Mouse (Mus musculus): ENCODE measurements around the gene Lhx1.

Gene Lhx1

DNA sequence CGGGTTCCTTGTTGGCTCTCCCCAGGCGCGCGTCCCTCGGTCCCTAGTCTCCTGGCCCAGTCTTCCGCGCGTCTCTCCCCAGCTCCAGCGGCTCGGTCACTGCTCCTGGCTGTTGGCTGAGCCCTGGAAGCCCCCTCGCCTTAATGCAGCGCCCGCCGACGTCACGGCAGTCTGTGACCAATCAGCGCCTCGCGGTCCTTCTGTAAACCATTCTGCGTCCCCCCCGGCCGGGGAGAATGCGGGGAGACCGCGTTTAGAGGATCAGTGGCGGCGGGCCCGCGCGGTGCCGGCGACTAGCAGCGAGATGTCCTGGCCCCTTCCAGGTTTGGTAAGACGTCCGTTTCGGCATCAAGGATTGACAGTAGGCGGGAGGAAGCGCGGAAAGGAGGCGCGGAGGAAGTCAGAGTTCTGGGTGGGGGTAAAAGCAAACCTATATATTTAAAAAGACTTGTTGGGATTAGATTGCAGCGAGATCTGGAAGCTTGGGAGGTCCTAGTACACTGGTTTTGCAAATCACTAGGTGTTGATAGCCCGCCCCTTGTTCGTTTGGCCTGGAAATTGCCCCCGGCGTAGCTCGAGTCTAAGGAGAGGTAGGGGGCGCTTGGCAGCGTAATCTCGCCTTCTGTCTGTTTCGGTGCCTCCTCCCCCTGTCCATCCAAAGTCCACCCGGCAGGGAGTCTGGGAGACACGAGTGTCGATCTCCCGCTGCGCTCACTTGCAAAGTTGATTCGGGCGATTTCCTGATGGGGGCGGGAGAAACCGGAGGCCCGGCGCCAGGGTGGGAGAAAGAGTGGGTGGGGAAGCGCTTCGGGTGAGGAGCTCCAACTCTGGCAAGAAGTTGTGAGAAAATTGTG, at the start of gene Lhx1:
TSS of gene Lhx1 (minus strand) at position 115 of the 854 bp plus-strand sequence.
- DNase-seq, result peak; percentile 90

DNA sequence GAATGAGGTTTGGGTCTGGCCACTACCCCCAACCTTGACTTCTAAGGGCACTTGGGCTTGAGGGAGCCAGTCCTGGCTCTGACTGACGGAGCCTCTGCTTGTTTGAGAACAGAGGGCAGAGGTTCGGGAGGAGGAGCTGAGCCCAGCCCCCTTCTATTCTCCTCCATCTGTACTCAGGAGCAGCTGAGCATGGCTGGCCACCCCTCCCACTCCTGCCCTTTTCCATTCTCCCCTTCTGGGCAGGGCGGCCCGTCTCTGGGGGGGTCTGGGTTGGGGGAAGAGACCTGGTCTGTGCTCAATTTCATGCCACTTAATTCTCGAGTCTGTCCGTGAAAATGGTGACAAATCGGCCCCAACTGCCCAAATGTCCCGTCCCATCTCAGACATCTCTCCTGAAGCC, 49.5 kb upstream of the Lhx1 start:
- peak; percentile 48 for DNase-seq

DNA sequence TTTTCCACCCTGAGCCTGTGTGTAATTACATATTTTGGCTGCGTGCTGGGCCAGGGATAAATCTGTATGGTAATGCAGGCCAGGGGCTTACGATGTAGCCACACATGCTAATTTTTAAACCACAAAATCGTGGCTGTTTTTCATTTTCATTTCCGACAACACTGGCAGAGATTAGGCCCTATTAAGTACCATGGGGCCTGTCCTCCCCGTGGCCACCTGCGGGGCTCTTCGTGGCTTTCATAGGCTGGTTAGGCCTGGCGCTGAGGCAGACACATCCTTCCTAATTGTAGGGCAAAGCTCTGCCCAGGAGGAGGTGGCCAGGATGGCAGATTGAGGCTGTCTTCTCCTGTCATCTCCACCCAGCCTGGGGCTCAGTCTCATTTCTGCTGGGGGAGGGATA, 48.3 kb upstream of the Lhx1 start:
- no peak for DNase-seq

DNA sequence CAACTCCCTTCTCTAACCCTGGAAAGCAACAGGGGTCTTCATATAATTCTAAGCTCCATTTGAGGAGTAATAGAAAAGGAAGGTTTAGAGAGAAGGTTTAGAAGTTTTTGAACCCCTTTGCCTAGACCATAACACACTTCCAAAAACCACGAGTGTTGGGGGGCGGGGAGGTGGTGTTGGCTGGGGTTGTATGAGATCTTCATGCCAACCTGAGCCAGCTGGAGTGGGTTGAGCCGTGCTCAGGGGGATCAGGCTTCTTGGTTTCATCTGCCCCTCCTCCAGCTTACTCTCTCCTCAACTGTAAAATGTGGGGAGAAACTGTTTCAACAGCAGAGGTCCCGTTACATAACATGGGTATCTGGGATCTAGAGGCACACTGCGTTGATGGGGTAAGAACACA, 45.5 kb upstream of the Lhx1 start:
- no peak for DNase-seq

DNA sequence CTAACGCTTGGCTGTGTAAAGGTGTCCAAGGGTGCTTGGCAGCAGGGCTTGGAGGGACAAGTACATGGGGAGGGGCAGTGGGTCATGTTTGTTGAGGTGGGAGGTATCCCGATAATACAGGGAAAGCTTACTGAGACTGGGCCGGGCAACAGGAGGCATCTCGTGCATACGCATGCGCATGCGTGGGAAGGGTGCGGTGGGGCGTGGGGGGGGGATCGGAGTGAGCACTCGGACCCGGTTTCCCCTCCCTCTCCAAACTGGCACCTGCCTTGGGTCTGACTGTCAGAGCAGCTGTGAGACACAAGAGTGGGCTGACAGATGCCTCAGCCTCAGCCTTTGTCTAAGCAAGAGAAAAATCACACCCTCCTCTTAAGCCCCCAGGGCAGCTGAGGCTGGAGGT, 45.1 kb upstream of the Lhx1 start:
- no peak for DNase-seq

DNA sequence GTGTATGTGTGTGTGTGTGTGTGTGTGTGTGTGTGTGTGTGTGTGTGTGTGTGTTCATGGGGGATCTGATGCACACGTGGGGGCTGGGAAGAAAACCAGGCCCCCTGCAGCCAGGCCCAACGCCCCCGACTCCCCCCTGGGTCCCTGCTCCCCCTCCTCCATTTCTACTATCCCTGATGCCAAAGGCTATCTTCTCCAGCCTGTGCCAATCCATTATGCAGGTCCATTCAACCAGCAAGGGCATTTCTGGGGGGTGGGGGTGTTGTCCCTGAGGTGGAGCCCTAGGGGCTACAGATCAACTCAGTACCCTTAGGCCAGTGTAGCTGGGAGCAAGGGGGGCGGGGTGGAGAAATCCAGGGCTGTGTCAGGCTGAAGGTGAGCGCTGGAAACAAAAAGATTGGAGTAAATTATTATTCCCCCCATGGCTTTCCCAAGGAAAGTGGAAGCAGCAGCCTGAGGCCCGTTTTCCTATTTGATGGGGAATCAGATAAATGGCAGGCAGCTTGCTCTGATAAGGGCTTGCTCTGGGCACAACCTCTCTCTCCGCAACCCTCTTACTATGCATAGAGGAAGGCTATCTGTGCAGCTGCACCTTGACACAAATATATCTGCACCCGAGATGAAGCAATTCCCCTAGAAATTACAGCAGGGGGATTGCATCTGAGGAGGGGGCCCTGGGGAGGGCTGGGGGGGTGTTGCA, 43.9 kb upstream of the Lhx1 start:
- DNase-seq, result no peak

DNA sequence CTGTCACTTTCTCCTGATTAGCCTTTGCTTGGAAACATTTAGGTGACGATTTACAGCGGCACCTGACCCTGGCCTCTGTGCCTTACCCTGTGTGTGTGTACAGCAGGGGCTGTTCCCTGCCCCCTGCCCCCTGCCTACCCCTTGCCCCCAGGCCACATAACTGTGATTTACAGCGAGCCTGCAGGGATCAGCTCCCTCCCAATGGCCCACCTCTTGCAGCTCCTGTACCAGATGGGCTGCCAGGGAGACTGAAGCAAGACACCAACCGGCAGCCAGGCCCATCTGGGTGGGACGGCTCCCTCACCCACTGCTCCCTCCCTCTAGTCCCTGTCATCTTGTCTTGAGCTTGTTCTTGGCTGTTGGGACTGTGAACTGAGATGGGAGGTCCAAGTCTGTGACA, 43.1 kb upstream of the Lhx1 start:
- peak; percentile 52 for DNase-seq

DNA sequence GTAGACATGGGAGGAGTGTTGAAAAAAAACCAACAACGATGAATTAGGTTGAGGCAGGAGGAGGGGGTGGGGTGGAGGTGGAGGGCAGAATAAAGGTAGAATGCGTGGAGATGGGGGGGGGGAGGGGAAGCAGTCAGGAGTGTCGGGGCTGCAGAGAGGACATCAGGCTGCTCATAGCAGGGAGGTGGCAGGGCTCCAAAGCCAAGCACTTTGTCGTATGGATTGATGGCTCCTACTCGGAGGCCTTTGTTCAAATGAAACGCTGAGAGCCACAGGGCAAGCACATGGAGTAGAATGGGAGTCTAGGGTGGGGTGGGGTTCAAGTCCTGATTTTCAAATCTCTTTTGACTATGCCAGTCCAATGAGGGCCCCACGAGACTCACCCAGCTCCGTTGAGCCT, 41.4 kb upstream of the Lhx1 start:
- no peak for DNase-seq

DNA sequence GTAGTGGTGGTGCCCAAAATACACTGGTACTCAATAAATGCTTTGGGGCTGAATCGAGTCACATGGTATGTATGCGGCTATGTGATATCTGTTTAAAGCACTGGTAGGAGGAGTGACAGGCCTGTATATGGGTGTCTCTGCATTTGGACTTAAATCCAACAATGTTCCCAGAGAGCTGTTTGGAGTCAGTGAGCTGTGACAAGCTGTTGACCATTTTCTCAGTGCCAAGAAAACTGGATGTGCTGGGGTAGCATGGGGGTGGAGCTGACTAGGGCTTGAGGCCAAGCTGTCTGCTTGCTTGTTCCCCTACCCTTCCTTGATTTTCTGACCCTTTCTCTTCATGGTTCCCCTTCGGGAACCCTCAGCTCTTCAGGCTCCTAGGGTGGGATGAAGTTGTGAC, 39.9 kb upstream of the Lhx1 start:
- no peak for DNase-seq

DNA sequence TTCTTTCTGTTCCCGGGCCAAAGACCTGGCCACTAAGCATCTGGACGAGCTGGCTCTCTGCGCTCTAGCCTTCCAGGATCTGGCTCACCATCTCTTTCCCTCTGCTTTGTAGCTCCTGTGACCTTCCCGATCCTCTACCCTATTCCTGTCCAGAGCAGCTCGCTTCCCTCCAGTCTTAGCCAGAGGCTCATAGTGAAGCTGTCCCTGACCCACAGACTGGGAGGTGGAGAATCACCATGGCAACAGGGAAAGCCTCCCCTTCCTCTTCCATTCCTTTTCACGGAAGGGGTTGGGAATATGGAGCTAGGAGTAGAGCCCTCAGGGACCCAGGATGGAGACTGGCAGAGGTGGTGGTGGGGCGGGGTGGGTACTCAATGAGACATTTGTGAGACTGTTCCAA, 38.0 kb upstream of the Lhx1 start:
- peak; percentile 38 for DNase-seq

DNA sequence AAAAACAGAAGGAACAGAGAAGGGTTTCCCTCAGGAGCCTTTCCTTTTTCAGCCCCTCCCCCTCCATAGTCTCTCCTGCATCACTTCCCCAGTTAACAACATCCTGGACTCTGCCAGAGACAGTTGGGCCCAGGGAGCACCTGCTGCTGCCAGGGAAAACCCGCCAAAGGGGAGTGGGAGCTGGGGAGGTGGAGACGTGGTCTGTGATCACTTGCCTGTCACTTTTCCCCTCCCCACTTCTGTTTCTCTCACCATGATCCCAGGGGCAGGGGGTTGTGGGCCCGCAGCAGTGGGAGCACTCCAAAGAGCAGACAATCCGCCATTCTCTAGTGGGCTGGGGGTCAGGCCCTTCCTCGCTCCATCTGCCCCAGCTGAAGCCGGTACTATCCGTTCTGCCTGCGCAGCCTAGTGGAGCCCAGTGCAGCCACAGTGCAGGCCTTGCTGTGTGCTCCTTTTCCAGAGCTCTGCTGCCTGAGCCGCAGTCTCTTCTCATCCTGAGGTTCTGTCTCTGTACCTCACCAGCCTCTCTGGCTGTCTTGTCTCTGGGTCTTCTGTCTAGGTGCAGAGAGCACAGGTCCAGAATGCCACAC, 37.5 kb upstream of the Lhx1 start:
- peak; percentile 47 for DNase-seq

DNA sequence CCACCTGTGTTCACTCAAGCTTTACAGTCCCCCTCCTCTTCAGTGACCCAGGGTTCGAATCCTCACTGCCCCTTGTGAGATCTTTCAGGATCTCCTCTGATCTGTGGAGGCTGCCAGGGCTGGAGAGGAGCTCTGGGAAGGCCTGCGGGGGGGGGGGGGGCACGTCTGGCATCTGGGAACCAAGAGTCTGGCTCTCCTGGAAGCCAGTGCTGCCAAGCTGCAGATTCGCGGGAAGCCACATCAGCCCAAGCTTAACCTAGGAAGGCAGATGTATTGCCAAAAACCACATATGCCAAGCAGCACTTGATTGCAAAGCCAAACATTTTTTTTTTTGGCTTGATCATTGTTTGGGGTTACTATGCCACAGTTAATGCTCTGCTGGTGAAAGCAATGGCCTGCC, 36.2 kb upstream of the Lhx1 start:
- no peak for DNase-seq

DNA sequence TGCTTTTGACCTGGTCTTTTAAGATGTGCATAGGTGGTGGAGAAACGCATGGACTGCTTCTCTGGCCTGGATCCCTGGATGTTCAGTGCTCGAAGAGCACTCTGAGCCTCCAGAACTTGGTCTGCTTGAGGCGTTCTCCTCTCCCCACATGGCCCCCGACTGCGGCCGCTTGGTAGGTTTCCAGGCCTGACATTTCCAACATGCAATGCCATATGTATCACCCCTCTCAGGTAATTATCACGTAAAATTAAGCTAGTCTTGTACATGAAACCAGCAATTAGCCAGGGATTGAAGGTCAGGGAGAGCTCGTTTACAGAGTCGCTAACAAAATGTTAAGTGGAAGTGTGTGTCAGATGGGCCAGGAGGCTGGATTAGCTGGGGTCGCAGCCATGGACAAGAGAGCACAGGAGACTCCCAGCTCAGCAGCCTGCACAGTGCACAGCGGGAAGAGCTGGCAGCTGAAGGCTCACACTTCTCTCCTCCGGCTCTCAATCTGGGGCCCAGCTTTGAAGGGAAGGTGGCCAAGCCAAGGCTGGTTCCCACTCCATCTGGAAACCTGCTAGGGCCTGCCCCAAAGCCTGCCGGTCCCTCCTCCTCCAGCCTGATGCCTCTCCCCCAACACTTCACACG, 28.6 kb upstream of the Lhx1 start:
- no peak for DNase-seq

DNA sequence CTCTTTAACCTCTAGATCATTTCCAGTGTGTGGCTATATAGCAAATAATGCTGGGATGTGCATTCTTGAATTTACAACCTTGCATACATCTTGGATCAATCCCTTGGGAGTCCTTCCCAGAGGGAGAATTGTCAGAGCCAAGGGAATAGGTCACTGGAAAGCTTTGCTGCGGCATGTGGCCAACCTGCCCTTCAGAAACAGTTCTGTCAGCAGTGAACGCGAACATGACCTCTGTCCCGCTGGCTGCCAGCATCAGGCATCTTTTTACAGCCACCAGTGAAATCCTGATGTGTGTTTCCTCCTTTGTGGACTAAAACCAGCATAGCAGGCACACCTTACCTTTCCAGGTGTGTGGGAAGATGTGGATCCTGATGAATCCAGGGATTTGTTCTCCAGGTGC, 26.0 kb upstream of the Lhx1 start:
- DNase-seq, result no peak

DNA sequence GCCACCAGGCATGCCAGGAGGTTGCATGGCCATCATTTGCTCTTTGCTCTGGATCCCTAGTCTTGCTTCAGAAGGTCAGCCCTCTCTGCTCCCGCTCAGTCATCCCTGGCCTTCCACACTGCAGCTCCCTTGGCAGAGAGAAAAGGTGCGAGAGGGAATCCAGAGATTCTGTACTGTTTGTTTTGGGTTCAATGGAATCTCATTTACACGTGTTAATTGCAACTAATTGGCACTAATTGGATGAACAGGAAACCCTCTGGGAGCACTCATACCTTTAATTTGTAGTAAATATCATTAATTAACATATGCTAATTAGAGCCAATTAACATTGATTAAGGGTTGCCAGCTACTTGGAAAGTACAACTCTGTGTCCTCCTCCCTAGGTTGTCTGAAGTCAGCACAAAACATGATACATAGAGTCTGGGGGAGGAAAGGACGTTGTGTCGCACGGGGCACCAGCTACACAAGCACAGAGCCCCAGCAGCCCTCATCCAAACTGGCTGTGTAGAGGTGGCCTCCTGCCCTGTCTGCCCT, 24.0 kb upstream of the Lhx1 start:
- DNase-seq, result no peak

DNA sequence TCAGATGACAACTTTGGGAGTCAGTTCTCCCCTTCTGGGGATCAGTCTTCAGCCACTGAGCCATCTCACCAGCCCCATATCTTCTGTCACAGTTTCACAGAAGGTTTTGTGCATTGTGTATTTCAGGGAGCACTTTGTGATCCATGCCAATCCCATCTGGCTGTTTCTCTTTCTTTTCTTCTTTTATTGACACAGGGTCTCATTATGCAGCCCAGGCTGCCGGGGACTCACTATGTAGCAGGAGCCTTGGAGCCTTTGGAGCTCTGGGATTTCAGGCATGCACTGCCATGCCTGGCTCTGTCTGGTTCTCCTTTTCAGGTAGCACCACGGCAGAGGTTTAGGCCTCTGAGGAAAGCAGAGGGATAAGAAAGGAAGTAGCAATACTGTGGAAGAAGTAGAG, 23.0 kb upstream of the Lhx1 start:
- no peak for DNase-seq

DNA sequence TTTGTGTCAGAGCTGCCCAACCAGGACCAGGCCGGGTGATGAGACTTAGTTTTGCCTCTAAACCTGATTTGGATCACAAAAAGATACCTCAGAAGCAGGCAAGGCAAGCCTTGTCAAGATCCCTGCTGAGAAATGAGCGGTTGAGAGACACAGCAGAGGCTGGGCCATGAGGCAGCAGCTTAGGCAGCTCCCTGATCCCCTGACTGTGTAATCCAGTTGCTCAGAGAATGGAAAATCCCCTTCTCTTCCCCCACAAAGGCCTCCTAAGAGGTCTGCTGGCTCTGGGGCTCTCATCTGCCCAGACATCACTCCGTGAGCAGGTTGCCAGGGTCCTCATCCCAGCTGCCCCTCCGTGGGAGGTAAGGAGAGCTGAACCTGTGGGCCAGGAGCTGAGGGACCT, 14.6 kb upstream of the Lhx1 start:
- DNase-seq, result no peak

DNA sequence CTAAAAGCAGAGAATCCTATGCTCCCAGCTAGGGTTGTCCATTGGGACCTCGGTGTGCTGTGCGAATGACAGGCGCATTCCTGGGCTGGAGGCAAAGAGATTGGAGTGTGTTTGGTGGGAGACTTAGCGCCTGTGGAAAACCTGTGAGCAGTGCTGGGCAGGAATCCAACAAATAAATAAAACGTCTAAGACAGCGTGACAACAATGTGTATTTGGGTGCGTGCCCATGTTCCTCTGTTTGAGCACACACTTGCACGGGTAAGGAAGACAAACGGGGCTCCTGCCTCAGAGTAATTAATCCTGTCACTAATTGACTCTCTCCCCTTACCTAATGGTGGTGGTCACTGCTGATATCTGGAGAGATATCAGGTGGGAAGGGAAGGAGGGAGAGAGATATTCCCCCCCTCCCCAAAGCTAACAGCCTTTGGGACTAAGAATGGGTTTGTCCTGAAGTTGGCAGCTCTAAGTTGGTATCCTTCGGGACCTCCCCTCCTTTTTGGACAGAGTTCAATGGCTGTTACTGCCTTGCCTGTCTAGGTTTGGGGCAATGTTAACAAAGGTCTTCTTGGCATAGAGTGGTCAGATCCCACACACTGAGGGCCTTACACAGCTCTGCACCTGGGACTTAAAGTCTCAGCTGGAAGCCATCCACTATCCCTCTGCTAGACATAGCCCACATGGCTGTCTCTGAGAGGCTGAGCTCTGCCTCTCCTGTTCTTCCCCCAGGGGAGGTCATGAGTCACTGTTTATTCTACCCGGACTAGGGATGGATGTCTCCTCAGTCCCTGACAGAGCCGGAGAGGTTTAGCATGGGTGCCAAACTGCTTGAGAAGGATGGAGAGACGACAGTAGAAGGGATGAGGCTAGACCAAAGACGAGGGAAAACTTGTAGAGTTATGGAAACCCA, 4.7 kb upstream of the Lhx1 start:
- DNase-seq, result no peak

DNA sequence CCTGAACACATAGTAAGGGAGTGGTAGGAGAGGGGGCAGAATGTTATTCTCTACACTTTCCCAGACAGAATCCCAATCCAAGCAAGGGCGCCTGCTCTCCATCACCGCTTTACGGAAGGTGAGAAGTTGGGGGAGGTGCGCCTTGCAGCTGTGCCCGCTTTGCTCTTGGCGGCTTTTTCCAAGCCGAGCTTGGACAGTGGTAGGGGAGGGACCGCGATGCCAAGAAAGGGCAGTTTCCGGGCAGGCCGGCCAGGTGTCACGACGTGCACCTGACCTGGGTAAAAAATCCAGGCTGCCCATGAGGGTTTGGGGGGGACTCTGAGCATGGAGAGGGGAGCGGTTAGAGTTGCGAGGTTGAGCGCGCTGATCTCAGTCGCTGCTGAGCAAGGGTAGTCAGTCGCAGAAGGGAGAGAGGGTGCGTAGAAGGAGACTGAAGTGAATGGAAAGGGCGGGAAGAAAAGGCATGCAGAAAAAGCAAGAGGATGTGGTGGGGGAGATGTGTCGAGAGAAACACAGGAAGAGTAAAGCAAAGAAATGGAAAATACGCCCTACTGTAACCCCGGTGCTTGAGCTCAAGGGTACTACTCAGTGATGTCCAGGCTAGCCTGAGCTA, 3.9 kb upstream of the Lhx1 start:
- no peak for DNase-seq

DNA sequence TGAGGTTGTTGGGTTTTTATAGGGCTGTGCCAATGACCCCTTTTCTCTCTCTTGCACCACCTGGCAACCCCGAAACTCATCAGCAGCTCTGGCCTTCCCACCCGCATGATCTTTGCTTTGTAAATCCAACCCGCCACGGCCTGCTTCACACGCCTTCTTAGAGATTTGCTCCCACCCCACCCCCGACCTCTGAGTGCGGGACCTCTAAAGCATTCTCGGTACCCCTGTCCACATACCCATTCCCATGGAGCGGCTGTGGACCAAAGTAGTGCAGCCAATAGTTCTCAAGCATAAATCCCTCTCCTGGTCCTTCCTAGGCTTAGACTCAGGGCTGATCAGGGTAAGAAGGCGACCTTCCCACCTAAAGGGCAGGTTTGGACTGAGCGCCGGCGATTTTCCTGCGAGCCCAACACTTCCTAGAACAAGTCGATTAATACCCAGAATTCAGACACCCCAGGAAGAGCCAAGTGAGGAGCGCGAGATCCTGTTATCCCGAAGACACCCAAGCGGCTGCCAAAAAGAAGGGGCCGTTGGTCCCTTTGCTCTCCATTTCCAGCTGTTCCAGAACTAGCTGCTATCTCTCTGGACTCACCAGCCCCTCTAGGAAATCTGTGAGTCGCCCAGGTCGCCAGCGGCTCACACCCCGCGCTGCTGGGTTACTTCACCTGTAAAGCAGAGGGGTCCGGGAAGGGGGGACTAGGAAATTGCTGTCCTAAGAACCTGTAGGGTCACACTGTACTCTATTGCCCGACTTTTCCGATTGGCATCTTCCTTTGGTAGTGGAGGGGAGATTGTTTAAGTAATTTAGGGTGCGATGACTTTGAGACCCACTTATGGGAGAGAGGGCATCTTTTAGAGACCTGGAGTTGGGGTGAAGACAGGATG, 1.9 kb upstream of the Lhx1 start:
- DNase-seq, result no peak

DNA sequence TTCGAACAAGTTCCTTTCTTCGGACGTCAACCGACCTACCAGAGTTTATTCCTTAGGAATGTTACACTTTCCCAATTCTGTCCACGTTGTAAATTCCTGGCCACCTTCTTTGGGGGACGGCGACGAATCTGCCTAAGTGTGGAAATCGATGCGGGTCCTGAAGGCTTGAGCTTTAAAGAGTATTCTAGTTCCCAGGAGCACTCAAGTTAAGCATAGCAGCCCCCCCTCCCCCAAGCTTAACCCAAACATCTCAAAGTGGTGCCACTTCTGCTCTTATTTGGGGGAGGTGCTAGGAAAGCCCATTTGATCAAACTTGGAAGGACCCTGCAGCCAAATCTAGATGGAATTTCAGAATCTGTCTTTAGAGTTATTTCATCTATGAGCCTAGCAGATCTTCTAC, 1.1 kb upstream of the Lhx1 start:
- DNase-seq, result no peak
